Mouse (Mus musculus): ENCODE results near the gene Rmnd5a. TPM values are rescaled to one million over a fixed set of nuclear protein-coding genes. Genes with fewer than 3 reads are reported as not detected.

The Rmnd5a gene
- polyA plus RNA-seq, 1 experiment from 2014 or later: 8.7 TPM

DNA sequence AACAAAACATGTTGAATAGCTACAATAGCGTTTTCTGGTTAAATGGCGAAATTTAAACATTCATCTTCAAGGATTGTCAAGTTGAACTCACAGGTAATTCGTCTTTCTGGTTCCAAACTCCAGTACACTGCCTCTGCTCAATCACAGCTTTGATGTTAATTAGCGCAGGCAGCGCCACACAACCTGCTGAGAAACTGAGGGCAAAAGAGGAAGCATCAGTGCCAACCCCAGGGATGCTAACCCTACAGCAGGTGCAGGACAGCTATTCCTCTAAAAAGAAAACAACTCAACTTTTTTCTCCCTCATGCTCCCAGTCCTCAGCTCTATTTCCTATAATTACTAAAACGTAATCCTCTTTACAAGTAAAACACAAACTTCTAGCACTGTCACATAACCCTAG, 43.7 kb downstream of the Rmnd5a start:
- H3K9ac ChIP-seq (replicated peaks): no peak overlapping the region
- 91% methylated on average over 6 of the region's 6 CpGs for WGBS
- no peak overlapping the region for H3K4me3 ChIP-seq (replicated peaks)
- no peaks in the 10 kb centered on the region for H3K4me1 ChIP-seq
- ATAC-seq (ENCODE audit: low FRiP score): no peak
- no peak overlapping the region for H3K4me2 ChIP-seq
- peaks cover 9% of the 10 kb centered on the region for H3K36me3 ChIP-seq
- no peaks in the 10 kb centered on the region for H3K27me3 ChIP-seq (replicated peaks)
- no peaks in the 10 kb centered on the region for H3K9me3 ChIP-seq (replicated peaks)
- H3K27ac ChIP-seq (replicated peaks): no peak overlapping the region

DNA sequence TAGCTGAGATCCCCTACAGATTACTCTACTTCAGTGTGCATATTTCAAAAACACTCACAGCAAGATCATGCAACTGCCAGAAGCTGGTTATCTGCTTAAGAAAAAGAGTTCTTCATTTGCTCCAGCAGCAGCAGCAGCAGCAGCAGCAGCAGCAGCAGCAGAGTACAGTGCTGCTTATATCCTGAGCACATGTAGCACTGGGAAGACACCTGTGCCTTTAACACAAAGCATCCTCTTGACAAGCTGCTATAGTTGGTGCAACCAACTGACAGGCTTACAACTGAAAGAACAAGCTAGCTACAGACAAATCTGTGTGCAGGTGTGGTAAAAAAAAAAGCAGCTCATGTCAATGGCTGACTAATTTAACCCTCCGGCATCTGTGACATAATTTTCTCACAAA, 44.4 kb downstream of the Rmnd5a start:
- Histone ChIP-seq H3K27me3 (replicated peaks) (no peaks in the 10 kb centered on the region), H3K36me3 (peaks cover 13% of the 10 kb centered on the region), H3K4me3 (replicated peaks) (no peak overlapping the region), H3K9me3 (replicated peaks) (no peaks in the 10 kb centered on the region), H3K4me2 (no peak overlapping the region), H3K27ac (replicated peaks) (no peak overlapping the region), H3K4me1 (no peaks in the 10 kb centered on the region), H3K9ac (replicated peaks) (no peak overlapping the region)
- 100% methylated on average over 1 of the region's 1 CpGs for WGBS
- ATAC-seq (ENCODE audit: low FRiP score): no peak

GRCm38 (mm10) chr6:71390496-71390895, 49.9 kb downstream of the Rmnd5a start:
- no peak for ATAC-seq (ENCODE audit: low FRiP score)
- Histone ChIP-seq H3K9ac (replicated peaks) (no peak overlapping the region), H3K4me2 (no peak overlapping the region), H3K4me3 (replicated peaks) (no peak overlapping the region), H3K27me3 (replicated peaks) (no peaks in the 10 kb centered on the region), H3K9me3 (replicated peaks) (no peaks in the 10 kb centered on the region), H3K27ac (replicated peaks) (no peak overlapping the region), H3K36me3 (peaks cover 26% of the 10 kb centered on the region), H3K4me1 (no peaks in the 10 kb centered on the region)
- WGBS: 94% methylated on average over 2 of the region's 2 CpGs

DNA sequence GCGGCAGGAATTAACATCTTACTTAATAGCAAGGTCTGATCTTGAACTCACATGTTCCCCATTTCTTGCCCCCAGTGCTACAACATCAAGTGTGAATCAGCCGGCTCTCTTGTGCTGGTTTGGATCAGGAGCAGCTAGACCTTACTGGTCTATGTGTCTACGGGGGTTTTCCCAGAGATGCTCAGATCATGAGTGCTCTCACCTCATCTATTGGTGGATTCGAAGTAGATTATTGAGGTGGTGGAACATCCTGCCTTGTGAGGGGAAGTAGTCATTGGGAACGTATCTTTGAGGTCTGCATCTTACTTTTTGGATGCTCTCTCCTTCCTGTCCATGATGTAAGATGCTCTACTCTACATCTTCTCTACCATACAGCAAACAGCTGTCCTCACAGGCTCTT, 58.8 kb downstream of the Rmnd5a start:
- H3K36me3 ChIP-seq: no peaks in the 10 kb centered on the region
- no peaks in the 10 kb centered on the region for H3K9me3 ChIP-seq (replicated peaks)
- H3K4me2 ChIP-seq: no peak overlapping the region
- 96% methylated on average over 5 of the region's 5 CpGs for WGBS
- ATAC-seq (ENCODE audit: low FRiP score): no peak
- no peak overlapping the region for H3K4me3 ChIP-seq (replicated peaks)
- H3K27me3 ChIP-seq (replicated peaks): no peaks in the 10 kb centered on the region
- 0 out of 2 replicates have a peak, but pooled peaks cover 3% of the 10 kb centered on the region for H3K4me1 ChIP-seq
- H3K27ac ChIP-seq (replicated peaks): no peak overlapping the region
- no peak overlapping the region for H3K9ac ChIP-seq (replicated peaks)

- no peak for ATAC-seq (ENCODE audit: low FRiP score)
- 97% methylated on average over 13 of the region's 13 CpGs for whole genome bisulfite sequencing
These were observed 63.7 kb downstream of the Rmnd5a start for GRCm38 (mm10) chr6:71376711-71377110.

DNA sequence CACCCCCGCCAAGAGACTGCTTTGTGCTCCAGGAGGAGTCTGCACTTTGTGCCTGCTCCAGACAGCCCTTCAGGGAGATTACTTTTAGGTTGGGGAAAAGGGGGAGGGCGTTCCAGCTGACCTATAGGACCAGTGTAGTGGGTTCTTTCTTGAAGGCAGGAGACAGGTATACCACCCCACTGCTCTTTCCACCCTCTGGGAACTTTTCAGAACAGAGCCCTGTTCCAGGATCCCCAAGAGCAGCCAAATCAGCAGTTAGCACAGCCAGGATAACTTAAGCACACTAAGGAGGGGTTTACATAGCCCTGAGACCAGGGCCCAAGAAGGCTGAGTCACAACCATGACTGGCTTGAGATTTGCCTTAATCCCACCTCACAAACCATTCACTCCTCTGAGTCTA, 65.5 kb downstream of the Rmnd5a start:
- H3K36me3 ChIP-seq: no peaks in the 10 kb centered on the region
- H3K4me2 ChIP-seq: no peak overlapping the region
- no peak overlapping the region for H3K27ac ChIP-seq (replicated peaks)
- 88% methylated on average over 2 of the region's 2 CpGs for WGBS
- ATAC-seq (ENCODE audit: low FRiP score): no peak
- no peaks in the 10 kb centered on the region for H3K27me3 ChIP-seq (replicated peaks)
- H3K4me1 ChIP-seq: 0 out of 2 replicates have a peak, but pooled peaks cover 3% of the 10 kb centered on the region
- no peak overlapping the region for H3K9ac ChIP-seq (replicated peaks)
- H3K4me3 ChIP-seq (replicated peaks): no peak overlapping the region
- H3K9me3 ChIP-seq (replicated peaks): no peaks in the 10 kb centered on the region

More at GRCm38 (mm10) chr6:71376711-71377110, 63.7 kb downstream of the Rmnd5a start:
- H3K4me3 ChIP-seq (replicated peaks): no peak overlapping the region
- no peak overlapping the region for H3K4me2 ChIP-seq
- 0 out of 2 replicates have a peak, but pooled peaks cover 3% of the 10 kb centered on the region for H3K4me1 ChIP-seq
- no peak overlapping the region for H3K27ac ChIP-seq (replicated peaks)
- H3K9me3 ChIP-seq (replicated peaks): no peaks in the 10 kb centered on the region
- no peaks in the 10 kb centered on the region for H3K27me3 ChIP-seq (replicated peaks)
- no peak overlapping the region for H3K9ac ChIP-seq (replicated peaks)
- H3K36me3 ChIP-seq: no peaks in the 10 kb centered on the region

DNA sequence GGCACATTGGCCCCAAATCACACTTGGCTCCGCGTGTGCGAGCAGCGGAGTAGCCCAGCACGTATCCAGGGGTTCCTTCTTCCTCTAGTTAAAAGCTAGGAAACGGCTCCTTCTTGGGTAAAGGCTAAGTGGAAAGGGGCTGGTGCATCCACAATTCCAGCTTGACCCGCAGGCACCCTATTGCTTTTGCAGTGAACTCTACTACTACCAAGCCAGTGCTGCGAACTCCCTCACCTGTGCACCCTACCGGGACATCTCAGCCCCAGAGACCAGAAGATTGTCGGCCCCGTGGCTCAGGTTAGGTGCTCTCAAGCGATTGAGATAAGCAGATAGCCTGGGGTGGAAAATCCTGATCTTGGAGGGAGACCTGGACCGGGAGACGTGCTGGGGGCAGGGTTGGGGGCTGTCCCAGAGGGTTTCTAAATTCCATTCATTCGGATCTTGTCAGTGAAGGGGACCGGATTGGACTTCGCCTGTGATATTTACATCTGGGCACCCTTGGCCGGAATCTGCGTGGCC, 66.1 kb downstream of the Rmnd5a start:
- no peaks in the 10 kb centered on the region for H3K36me3 ChIP-seq
- H3K4me1 ChIP-seq: 0 out of 2 replicates have a peak, but pooled peaks cover 3% of the 10 kb centered on the region
- H3K27me3 ChIP-seq (replicated peaks): no peaks in the 10 kb centered on the region
- H3K9ac ChIP-seq (replicated peaks): no peak overlapping the region
- 92% methylated on average over 19 of the region's 19 CpGs for WGBS
- H3K27ac ChIP-seq (replicated peaks): no peak overlapping the region
- no peaks in the 10 kb centered on the region for H3K9me3 ChIP-seq (replicated peaks)
- no peak overlapping the region for H3K4me3 ChIP-seq (replicated peaks)
- no peak for ATAC-seq (ENCODE audit: low FRiP score)
- H3K4me2 ChIP-seq: no peak overlapping the region

- Histone ChIP-seq H3K27ac (replicated peaks) (no peak within 1 kb of the TSS), H3K4me2 (no peak within 1 kb of the TSS), H3K4me3 (replicated peaks) (no peak within 1 kb of the TSS), H3K9ac (replicated peaks) (no peak within 1 kb of the TSS), H3K27me3 (replicated peaks) (no peaks in the 10 kb centered on the region), H3K9me3 (replicated peaks) (no peaks in the 10 kb centered on the region), H3K4me1 (no peaks in the 10 kb centered on the region), H3K36me3 (no peaks in the 10 kb centered on the region)
- ATAC-seq (ENCODE audit: low FRiP score): no peak
- 83% methylated on average over 14 of the region's 14 CpGs for WGBS
These were observed 67.1 kb downstream of the Rmnd5a start, which contains the start of gene Cd8a for GRCm38 (mm10) chr6:71373249-71373775. TSS of gene Cd8a (plus strand) at chr6:71373427.

- H3K36me3 ChIP-seq: no peaks in the 10 kb centered on the region
- no peak overlapping the region for H3K4me3 ChIP-seq (replicated peaks)
- 89% methylated on average over 5 of the region's 5 CpGs for WGBS
- H3K9ac ChIP-seq (replicated peaks): no peak overlapping the region
- ATAC-seq (ENCODE audit: low FRiP score): no peak
- H3K4me1 ChIP-seq: no peaks in the 10 kb centered on the region
- no peaks in the 10 kb centered on the region for H3K9me3 ChIP-seq (replicated peaks)
- H3K27me3 ChIP-seq (replicated peaks): no peaks in the 10 kb centered on the region
- H3K4me2 ChIP-seq: no peak overlapping the region
- no peak overlapping the region for H3K27ac ChIP-seq (replicated peaks)
These were observed 68.3 kb downstream of the Rmnd5a start for GRCm38 (mm10) chr6:71372041-71372720.

- Histone ChIP-seq H3K36me3 (no peaks in the 10 kb centered on the region), H3K9me3 (replicated peaks) (no peaks in the 10 kb centered on the region), H3K4me3 (replicated peaks) (no peak overlapping the region), H3K4me2 (no peak overlapping the region), H3K27ac (replicated peaks) (no peak overlapping the region), H3K4me1 (no peaks in the 10 kb centered on the region), H3K9ac (replicated peaks) (no peak overlapping the region), H3K27me3 (replicated peaks) (no peaks in the 10 kb centered on the region)
- WGBS: 84% methylated on average over 5 of the region's 5 CpGs
- ATAC-seq (ENCODE audit: low FRiP score): no peak
These were observed 69.3 kb downstream of the Rmnd5a start for GRCm38 (mm10) chr6:71371085-71371605.

DNA sequence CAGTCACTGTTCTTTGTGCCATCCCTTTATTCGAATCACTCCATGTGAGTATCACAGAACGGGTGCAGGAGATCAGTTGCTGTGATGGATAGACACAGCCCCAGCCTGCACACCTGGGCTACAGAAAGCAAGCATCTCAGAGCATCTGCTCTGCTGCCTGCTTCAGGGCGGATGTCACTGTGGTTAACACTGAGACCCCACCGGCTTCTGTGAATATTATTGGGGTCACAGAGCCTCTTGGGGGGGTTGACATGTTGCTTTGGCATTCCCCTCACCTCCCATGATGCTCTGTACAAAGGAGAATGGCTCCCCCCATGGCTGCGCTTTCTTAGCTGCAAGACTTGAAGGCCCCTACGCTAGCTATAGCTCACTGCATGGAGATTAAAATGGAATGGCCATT, 71.0 kb downstream of the Rmnd5a start:
- Histone ChIP-seq H3K9ac (replicated peaks) (no peak overlapping the region), H3K36me3 (no peaks in the 10 kb centered on the region), H3K4me2 (no peak overlapping the region), H3K4me1 (no peaks in the 10 kb centered on the region), H3K27me3 (replicated peaks) (no peaks in the 10 kb centered on the region), H3K4me3 (replicated peaks) (no peak overlapping the region), H3K9me3 (replicated peaks) (no peaks in the 10 kb centered on the region), H3K27ac (replicated peaks) (no peak overlapping the region)
- WGBS: 92% methylated on average over 6 of the region's 6 CpGs
- no peak for ATAC-seq (ENCODE audit: low FRiP score)

GRCm38 (mm10) chr6:71363995-71364394, 76.4 kb downstream of the Rmnd5a start:
- Histone ChIP-seq H3K9ac (replicated peaks) (no peak overlapping the region), H3K4me2 (no peak overlapping the region), H3K4me3 (replicated peaks) (no peak overlapping the region), H3K36me3 (no peaks in the 10 kb centered on the region), H3K27me3 (replicated peaks) (no peaks in the 10 kb centered on the region), H3K9me3 (replicated peaks) (no peaks in the 10 kb centered on the region), H3K4me1 (no peaks in the 10 kb centered on the region), H3K27ac (replicated peaks) (no peak overlapping the region)
- WGBS: 75% methylated on average over 2 of the region's 2 CpGs
- ATAC-seq (ENCODE audit: low FRiP score): no peak
